Mouse (Mus musculus): ENCODE results near the gene Slc9a4. TPM values are rescaled to one million over a fixed set of nuclear protein-coding genes. Genes with fewer than 3 reads are reported as not detected.
"Not testable (repeated sequence)": the region's sequence is repeated elsewhere in the genome, so short reads cannot be mapped to it uniquely, and the experiment has no call there.

The Slc9a4 gene
- polyA plus RNA-seq, 1 experiment from 2014 or later, result not detected

GRCm38 (mm10) chr1:40659496-40659895, 79.6 kb downstream of the Slc9a4 start:
- 73% methylated on average over 9 of the region's 9 CpGs for WGBS

GRCm38 (mm10) chr1:40660838-40661237, 81.0 kb downstream of the Slc9a4 start:
- H3K4me3 ChIP-seq (ENCODE audit: low read depth, low read length), result no peak overlapping the region

More at GRCm38 (mm10) chr1:40659496-40659895, 79.6 kb downstream of the Slc9a4 start:
- ATAC-seq, result no peak
- no peak overlapping the region for H3K27ac ChIP-seq (ENCODE audit: low read length)
- H3K4me2 ChIP-seq (ENCODE audit: low read length), result no peak overlapping the region
- no peak overlapping the region for H3K9ac ChIP-seq (ENCODE audit: low read depth, low read length)
- H3K4me3 ChIP-seq (ENCODE audit: low read depth, low read length), result no peak overlapping the region
- H3K9me3 ChIP-seq (replicated peaks; ENCODE audit: control insufficient read depth, low read length, poor library complexity, severe bottlenecking), result no peaks in the 10 kb centered on the region; the same call in 1 of the 2 replicates
- H3K36me3 ChIP-seq (ENCODE audit: control insufficient read depth, insufficient read depth, low read length), result no peaks in the 10 kb centered on the region
- H3K27me3 ChIP-seq (ENCODE audit: control insufficient read depth, insufficient read depth, low read depth, low read length), result no peaks in the 10 kb centered on the region
- H3K4me1 ChIP-seq (ENCODE audit: control insufficient read depth, insufficient read depth, low read length), result no peaks in the 10 kb centered on the region

GRCm38 (mm10) chr1:40665401-40666370, 85.8 kb downstream of the Slc9a4 start:
- Histone ChIP-seq H3K4me1 (ENCODE audit: control insufficient read depth, insufficient read depth, low read length) (no peaks in the 10 kb centered on the region), H3K4me3 (ENCODE audit: low read depth, low read length) (no peak overlapping the region), H3K27ac (ENCODE audit: low read length) (no peak overlapping the region), H3K9me3 (replicated peaks; ENCODE audit: control insufficient read depth, low read length, poor library complexity, severe bottlenecking) (no peaks in the 10 kb centered on the region), H3K27me3 (ENCODE audit: control insufficient read depth, insufficient read depth, low read depth, low read length) (no peaks in the 10 kb centered on the region), H3K36me3 (ENCODE audit: control insufficient read depth, insufficient read depth, low read length) (no peaks in the 10 kb centered on the region), H3K4me2 (ENCODE audit: low read length) (no peak overlapping the region), H3K9ac (ENCODE audit: low read depth, low read length) (no peak overlapping the region)
- no peak for ATAC-seq
- 41% methylated on average over 12 of the region's 12 CpGs for WGBS

More at GRCm38 (mm10) chr1:40660838-40661237, 81.0 kb downstream of the Slc9a4 start:
- H3K36me3 ChIP-seq (ENCODE audit: control insufficient read depth, insufficient read depth, low read length), result no peaks in the 10 kb centered on the region
- no peaks in the 10 kb centered on the region for H3K9me3 ChIP-seq (replicated peaks; ENCODE audit: control insufficient read depth, low read length, poor library complexity, severe bottlenecking)
- no peaks in the 10 kb centered on the region for H3K4me1 ChIP-seq (ENCODE audit: control insufficient read depth, insufficient read depth, low read length)
- 89% methylated on average over 6 of the region's 6 CpGs for WGBS
- no peak for ATAC-seq
- H3K27me3 ChIP-seq (ENCODE audit: control insufficient read depth, insufficient read depth, low read depth, low read length), result no peaks in the 10 kb centered on the region
- no peak overlapping the region for H3K27ac ChIP-seq (ENCODE audit: low read length)
- H3K4me2 ChIP-seq (ENCODE audit: low read length), result no peak overlapping the region
- H3K9ac ChIP-seq (ENCODE audit: low read depth, low read length), result no peak overlapping the region

GRCm38 (mm10) chr1:40667442-40667841, 87.6 kb downstream of the Slc9a4 start:
- H3K9ac ChIP-seq (ENCODE audit: low read depth, low read length); H3K4me2 ChIP-seq (ENCODE audit: low read length); H3K27ac ChIP-seq (ENCODE audit: low read length); H3K9me3 ChIP-seq (replicated peaks; ENCODE audit: control insufficient read depth, low read length, poor library complexity, severe bottlenecking); H3K4me1 ChIP-seq (ENCODE audit: control insufficient read depth, insufficient read depth, low read length); H3K4me3 ChIP-seq (ENCODE audit: low read depth, low read length); H3K36me3 ChIP-seq (ENCODE audit: control insufficient read depth, insufficient read depth, low read length); H3K27me3 ChIP-seq (ENCODE audit: control insufficient read depth, insufficient read depth, low read depth, low read length); ATAC-seq: not testable (repeated sequence)
- WGBS, result 22% methylated on average over 3 of the region's 3 CpGs

- H3K9ac ChIP-seq (ENCODE audit: low read depth, low read length), result no peak overlapping the region
- no peak overlapping the region for H3K4me3 ChIP-seq (ENCODE audit: low read depth, low read length)
- no peak for ATAC-seq
- H3K4me1 ChIP-seq (ENCODE audit: control insufficient read depth, insufficient read depth, low read length), result no peaks in the 10 kb centered on the region
- H3K36me3 ChIP-seq (ENCODE audit: control insufficient read depth, insufficient read depth, low read length), result no peaks in the 10 kb centered on the region
- WGBS, result 84% methylated on average over 3 of the region's 3 CpGs
- no peaks in the 10 kb centered on the region for H3K9me3 ChIP-seq (replicated peaks; ENCODE audit: control insufficient read depth, low read length, poor library complexity, severe bottlenecking)
- H3K27ac ChIP-seq (ENCODE audit: low read length), result no peak overlapping the region
- no peak overlapping the region for H3K4me2 ChIP-seq (ENCODE audit: low read length)
- H3K27me3 ChIP-seq (ENCODE audit: control insufficient read depth, insufficient read depth, low read depth, low read length), result no peaks in the 10 kb centered on the region
Observed at GRCm38 (mm10) chr1:40670025-40670424, 90.1 kb downstream of the Slc9a4 start.

- Histone ChIP-seq H3K27ac (ENCODE audit: low read length) (no peak overlapping the region), H3K9me3 (replicated peaks; ENCODE audit: control insufficient read depth, low read length, poor library complexity, severe bottlenecking) (no peaks in the 10 kb centered on the region), H3K4me2 (ENCODE audit: low read length) (no peak overlapping the region), H3K9ac (ENCODE audit: low read depth, low read length) (no peak overlapping the region), H3K4me3 (ENCODE audit: low read depth, low read length) (no peak overlapping the region), H3K4me1 (ENCODE audit: control insufficient read depth, insufficient read depth, low read length) (no peaks in the 10 kb centered on the region), H3K36me3 (ENCODE audit: control insufficient read depth, insufficient read depth, low read length) (no peaks in the 10 kb centered on the region), H3K27me3 (ENCODE audit: control insufficient read depth, insufficient read depth, low read depth, low read length) (no peaks in the 10 kb centered on the region)
- 96% methylated on average over 4 of the region's 4 CpGs for WGBS
- ATAC-seq, result no peak
Observed at GRCm38 (mm10) chr1:40671490-40671889, 91.6 kb downstream of the Slc9a4 start.

GRCm38 (mm10) chr1:40677306-40677705, 97.4 kb downstream of the Slc9a4 start:
- no peaks in the 10 kb centered on the region for H3K36me3 ChIP-seq (ENCODE audit: control insufficient read depth, insufficient read depth, low read length)
- H3K27me3 ChIP-seq (ENCODE audit: control insufficient read depth, insufficient read depth, low read depth, low read length), result peaks cover 24% of the 10 kb centered on the region
- no peaks in the 10 kb centered on the region for H3K9me3 ChIP-seq (replicated peaks; ENCODE audit: control insufficient read depth, low read length, poor library complexity, severe bottlenecking)
- WGBS, result 57% methylated on average over 5 of the region's 5 CpGs
- ATAC-seq, result no peak
- no peak overlapping the region for H3K4me2 ChIP-seq (ENCODE audit: low read length)
- no peak overlapping the region for H3K9ac ChIP-seq (ENCODE audit: low read depth, low read length)
- H3K4me1 ChIP-seq (ENCODE audit: control insufficient read depth, insufficient read depth, low read length), result peaks cover 11% of the 10 kb centered on the region
- H3K4me3 ChIP-seq (ENCODE audit: low read depth, low read length), result no peak overlapping the region
- no peak overlapping the region for H3K27ac ChIP-seq (ENCODE audit: low read length)

Other genes starting within 250 kb of the Slc9a4 start
- 0.04 TPM in 1 of 2 replicates, not detected in the other for gene Il1rl1, start 150.5 kb upstream of the Slc9a4 start, polyA plus RNA-seq (2015; fragmentation: Nextera tagmentation; extraction: Ambion mirVana)
- not detected in 2 replicates for gene Il18r1, start 114.5 kb upstream of the Slc9a4 start, polyA plus RNA-seq (2015; fragmentation: Nextera tagmentation; extraction: Ambion mirVana)
- 0.18 and 0.20 TPM in 2 replicates for gene Il18rap, start 64.7 kb upstream of the Slc9a4 start, polyA plus RNA-seq (2015; fragmentation: Nextera tagmentation; extraction: Ambion mirVana)
- gene Slc9a2, start 100.5 kb downstream of the Slc9a4 start, polyA plus RNA-seq (2015; fragmentation: Nextera tagmentation; extraction: Ambion mirVana), result 0.24 and 0.35 TPM in 2 replicates
- 8.2 and 8.4 TPM in 2 replicates for gene Mfsd9, start 210.6 kb downstream of the Slc9a4 start, polyA plus RNA-seq (2015; fragmentation: Nextera tagmentation; extraction: Ambion mirVana)
- 0.10 and 0.15 TPM in 2 replicates for gene Tmem182, start 225.5 kb downstream of the Slc9a4 start, polyA plus RNA-seq (2015; fragmentation: Nextera tagmentation; extraction: Ambion mirVana)

Data from midbrain, embryonic 16.5 days (tissue).